8 mouse cellular contexts compared by ENCODE assay signal in the genomic region with DNA sequence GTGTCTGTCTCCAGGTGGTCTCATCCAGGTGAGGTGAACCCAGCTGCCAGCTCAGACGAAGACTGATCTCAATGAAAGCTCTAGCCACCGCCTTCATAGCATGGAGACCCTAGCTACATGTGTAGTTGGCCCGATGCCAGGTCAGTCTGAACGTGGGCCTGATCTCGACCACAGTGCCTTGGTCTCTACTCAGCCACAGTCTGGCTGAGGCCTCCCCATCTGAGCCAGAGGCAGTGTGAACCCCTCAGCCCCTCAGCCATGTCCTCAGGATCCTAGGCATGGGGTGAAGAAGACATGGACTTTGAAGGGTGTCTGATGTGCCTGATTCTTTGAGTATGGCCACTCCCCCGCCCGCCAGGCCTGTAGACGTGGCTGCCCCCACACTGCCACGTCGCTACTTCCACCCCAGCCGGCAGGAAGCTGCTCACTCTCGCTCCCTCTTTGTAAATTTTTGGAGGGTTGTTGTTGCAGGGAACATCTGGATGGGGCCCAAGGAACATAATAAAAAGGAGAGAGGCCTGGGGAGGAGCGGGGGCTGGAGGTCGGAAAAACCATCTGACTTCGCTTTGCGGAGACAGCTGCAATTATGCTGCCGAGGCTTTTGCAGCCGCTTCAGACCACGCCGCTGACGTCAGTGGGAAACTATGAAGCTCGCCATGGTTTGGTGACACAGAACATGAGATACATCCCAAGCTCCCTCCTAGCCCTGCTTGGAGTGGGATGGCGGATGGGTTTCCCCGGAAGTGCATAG.
DNase-seq lines count a peak whose midpoint lies in the region; ATAC-seq and TF ChIP-seq lines count a peak whose summit lies in the region.

No protein-coding gene starts in this region.

- DNase-seq in spleen, adult 18-20 months: no peak
- no peak for DNase-seq in cerebellum, adult 9-11 months
- DNase-seq in layer of hippocampus, adult 2 months (ENCODE audit: low spot score in 2 of 2): no peak

- TF ChIP-seq POLR2A in testis, adult 2 months (IDR thresholded peaks at IDR 0.05; ENCODE audit: control insufficient read depth, low read depth, low read length): no peak

- 0 out of 2 replicates have a peak, but pooled peaks cover 8% of the 10 kb centered on the region for H3K4me1 ChIP-seq in brown adipose tissue, adult 24 weeks (ENCODE audit: control insufficient read depth, insufficient read depth, insufficient read length, low read length)
- H3K4me1 ChIP-seq in heart, embryonic 13.5 days: peaks cover 49% of the 10 kb centered on the region
- H3K4me1 ChIP-seq in limb, embryonic 12.5 days (replicated peaks): peaks cover 58% of the 10 kb centered on the region
- no peaks in the 10 kb centered on the region; the same call in 1 of the 2 replicates for H3K4me1 ChIP-seq in testis, adult 2 months (ENCODE audit: control insufficient read depth, insufficient read depth, low read length)

- 65% methylated on average over 24 of the region's 24 CpGs for WGBS in heart, embryonic 13.5 days
- WGBS in limb, embryonic 12.5 days: 24% methylated on average over 24 of the region's 24 CpGs

- H3ac ChIP-seq in C2C12 (ENCODE audit: control insufficient read depth, insufficient read length, low read depth): peak overlapping the region; percentile 38

- no peak overlapping the region for H3K4me3 ChIP-seq in C2C12 (ENCODE audit: insufficient read depth, poor library complexity, severe bottlenecking)
- H3K4me3 ChIP-seq in brown adipose tissue, adult 24 weeks (ENCODE audit: insufficient read depth, low read depth, low read length): no peak overlapping the region
- H3K4me3 ChIP-seq in heart, embryonic 13.5 days: no peak overlapping the region
- no peak overlapping the region for H3K4me3 ChIP-seq in limb, embryonic 12.5 days (replicated peaks)
- no peak overlapping the region for H3K4me3 ChIP-seq in testis, adult 2 months (ENCODE audit: control insufficient read depth, low read depth, low read length)
- H3K4me3 ChIP-seq in layer of hippocampus, adult 2 months: no peak overlapping the region

- no peaks in the 10 kb centered on the region for H3K27me3 ChIP-seq in C2C12 (ENCODE audit: control insufficient read depth, insufficient read depth, insufficient read length)
- peaks cover 11% of the 10 kb centered on the region; the same call in 1 of the 2 replicates for H3K27me3 ChIP-seq in heart, embryonic 13.5 days (replicated peaks)
- H3K27me3 ChIP-seq in limb, embryonic 12.5 days: no peaks in the 10 kb centered on the region
- H3K27me3 ChIP-seq in testis, adult 2 months (ENCODE audit: control insufficient read depth, insufficient read depth, low read length): no peaks in the 10 kb centered on the region

- no peaks in the 10 kb centered on the region for H3K79me2 ChIP-seq in C2C12 (ENCODE audit: control insufficient read depth, insufficient read depth)

- H3K9ac ChIP-seq in heart, embryonic 13.5 days: no peak overlapping the region
- H3K9ac ChIP-seq in limb, embryonic 12.5 days (replicated peaks): 0 out of 2 replicates have a peak overlapping the region, but pooled peaks have one; percentile 8

- no peak for TF ChIP-seq CTCF in C2C12 (IDR thresholded peaks at IDR 0.05; ENCODE audit: control insufficient read depth, insufficient read depth, insufficient read length)
- TF ChIP-seq CTCF in testis, adult 2 months (IDR thresholded peaks at IDR 0.05; ENCODE audit: control insufficient read depth, insufficient read depth, insufficient replicate concordance, low read depth, low read length): no peak
- no peak for TF ChIP-seq CTCF in layer of hippocampus, adult 2 months (conservative IDR thresholded peaks at IDR 0.05)

- H3K79me3 ChIP-seq in C2C12 (ENCODE audit: low read depth): no peaks in the 10 kb centered on the region

- no peak overlapping the region for H3K4me2 ChIP-seq in heart, embryonic 13.5 days
- H3K4me2 ChIP-seq in limb, embryonic 12.5 days: peak overlapping the region; percentile 32

- peak overlapping the region; percentile 84 for H3K27ac ChIP-seq in brown adipose tissue, adult 24 weeks (replicated peaks; ENCODE audit: low read depth, low read length)
- H3K27ac ChIP-seq in heart, embryonic 13.5 days (replicated peaks): peak overlapping the region; percentile 87
- peak overlapping the region; percentile 96 for H3K27ac ChIP-seq in limb, embryonic 12.5 days
- peak overlapping the region; percentile 66; the same call in 1 of the 2 replicates for H3K27ac ChIP-seq in testis, adult 2 months (ENCODE audit: control insufficient read depth, insufficient read depth, low read depth, low read length)
- H3K27ac ChIP-seq in layer of hippocampus, adult 2 months: no peak overlapping the region

- no peak for ATAC-seq in heart, embryonic 13.5 days (ENCODE audit: extremely low read depth, insufficient number of reproducible peaks, low FRiP score, low TSS enrichment)
- ATAC-seq in limb, embryonic 12.5 days (ENCODE audit: insufficient number of reproducible peaks, insufficient read depth, low FRiP score, low TSS enrichment, low read depth): peak; percentile 45

- no peaks in the 10 kb centered on the region for H3K36me3 ChIP-seq in C2C12 (ENCODE audit: control insufficient read depth, insufficient read depth)
- H3K36me3 ChIP-seq in heart, embryonic 13.5 days: no peaks in the 10 kb centered on the region
- no peaks in the 10 kb centered on the region for H3K36me3 ChIP-seq in limb, embryonic 12.5 days
- H3K36me3 ChIP-seq in testis, adult 2 months (ENCODE audit: control insufficient read depth, insufficient read depth, low read length): no peaks in the 10 kb centered on the region

- H3K9me3 ChIP-seq in heart, embryonic 13.5 days: no peaks in the 10 kb centered on the region
- H3K9me3 ChIP-seq in limb, embryonic 12.5 days: no peaks in the 10 kb centered on the region

TF ChIP-seq in C2C12, 6 proteins besides CTCF, POLR2A, EP300 and RAD21:
- TF ChIP-seq MYOG (IDR thresholded peaks at IDR 0.05; ENCODE audit: control insufficient read depth, extremely low read depth, insufficient read length) (no peak), MYOD1 (IDR thresholded peaks at IDR 0.05; ENCODE audit: control insufficient read depth, insufficient read length, low read depth) (peak; percentile 92), USF1 (IDR thresholded peaks at IDR 0.05; ENCODE audit: low read depth) (no peak), FOSL1 (IDR thresholded peaks at IDR 0.05; ENCODE audit: insufficient read depth, low read length, poor library complexity, severe bottlenecking) (no peak), MAX (IDR thresholded peaks at IDR 0.05) (peak; percentile 73), CEBPB (IDR thresholded peaks at IDR 0.05; ENCODE audit: low read depth) (no peak)
TF ChIP-seq in C2C12: peak in this region for 2.
